ENCODE assay signal across 17 mouse cellular contexts in genomic region chr1:159803711-159804110, GRCm38 (mm10).
"Had no signal": no experiment of that assay in that cellular context is flagged by ENCODE, and none has a peak within 500 bp of the region (broad histone marks: within the 10 kb centered on the region; RNA-seq: fewer than 3 reads in every experiment).

No protein-coding gene starts in this region.

- H3K9ac ChIP-seq: lung, embryonic 14.5 days; midbrain, embryonic 12.5 days; neural tube, embryonic 13.5 days; neural tube, embryonic 15.5 days had no signal

- H3K27ac ChIP-seq: midbrain, embryonic 10.5 days; midbrain, embryonic 12.5 days; neural tube, embryonic 13.5 days; neural tube, embryonic 15.5 days had no signal

- DNase-seq: lung, embryonic 14.5 days; lung, postnatal 10 days; lung, postnatal 4 days; midbrain, embryonic 14.5 days; retina, postnatal 1 day; right cerebral cortex, adult 18-20 months; right cerebral cortex, postnatal 25 days; right cerebral cortex, postnatal 4 days; spleen, adult 18-20 months; thymus, adult 18-20 months; thymus, postnatal 14 days; thymus, postnatal 36 days had no signal

- H3K36me3 ChIP-seq: midbrain, embryonic 10.5 days; midbrain, embryonic 12.5 days; neural tube, embryonic 13.5 days; neural tube, embryonic 15.5 days had no signal

- H3K4me3 ChIP-seq: midbrain, embryonic 10.5 days; midbrain, embryonic 12.5 days; myocyte; neural tube, embryonic 13.5 days; neural tube, embryonic 15.5 days had no signal

- H3K4me1 ChIP-seq: midbrain, embryonic 10.5 days; midbrain, embryonic 12.5 days had no signal

- H3K27me3 ChIP-seq: midbrain, embryonic 12.5 days; neural tube, embryonic 13.5 days; neural tube, embryonic 15.5 days had no signal
